Mouse (Mus musculus): ENCODE measurements around the gene Cbl. TPM values are rescaled to one million over a fixed set of nuclear protein-coding genes. Genes with fewer than 3 reads are reported as not detected.

Cbl gene
- polyA plus RNA-seq, 1 experiment from 2014 or later: 20.2 TPM

- H3K27me3 ChIP-seq: no peaks in the 10 kb centered on the region
- DNase-seq (ENCODE audit: low read depth, low spot score) (no peak), ATAC-seq (no peak)
- in situ Hi-C loops (cut with MboI; ENCODE audit: low pct_unique_long_range_greater_than_20kb): no loop called here
- POLR2A ChIA-PET: interaction anchor here (1.7 kb wide), 1 partner anchor 28 kb away, joined by 4 read pairs; the partner anchor contains the start of gene Usp2
- TF ChIP-seq CTCF (IDR thresholded peaks at IDR 0.05): no peak
- CTCF ChIA-PET: interaction anchor here (0.8 to 3.4 kb wide), 9 partner anchors 10 to 111 kb away, joined by 3 to 24 read pairs (median 5); partner anchors contain the start of gene Usp2
Observed at GRCm38 (mm10) chr9:44094737-44095136, 139.1 kb downstream of the Cbl start.

GRCm38 (mm10) chr9:44093612-44094503 lies 140.0 kb downstream of the Cbl start:
- POLR2A ChIA-PET: interaction anchor here (0.6 to 1.7 kb wide), 2 partner anchors 27 to 77 kb away, joined by 4 to 7 read pairs; partner anchors contain the start of gene Usp2
- no peak for ATAC-seq
- in situ Hi-C loops (cut with MboI; ENCODE audit: low pct_unique_long_range_greater_than_20kb): no loop called here
- TF ChIP-seq CTCF (IDR thresholded peaks at IDR 0.05): no peak
- DNase-seq (ENCODE audit: low read depth, low spot score): no peak
- CTCF ChIA-PET: interaction anchor here (0.8 to 3.4 kb wide), 8 partner anchors 11 to 27 kb away, joined by 3 to 24 read pairs (median 5); partner anchors contain the start of gene Usp2
- no peaks in the 10 kb centered on the region for H3K27me3 ChIP-seq

Other genes starting within 250 kb of the Cbl start
- not detected for gene Thy1, start 190.7 kb downstream of the Cbl start, polyA plus RNA-seq (2021)
- gene Usp2, start 167.0 kb downstream of the Cbl start, polyA plus RNA-seq (2021): 1.7 TPM
- 0.12 TPM for gene Mfrp, start 132.3 kb downstream of the Cbl start, polyA plus RNA-seq (2021)
- 0.15 TPM for gene C1qtnf5, start 126.8 kb downstream of the Cbl start, polyA plus RNA-seq (2021)
- 0.08 TPM for gene Gm49380, start 120.5 kb downstream of the Cbl start, polyA plus RNA-seq (2021)
- 38.4 TPM for gene Rnf26, start 120.5 kb downstream of the Cbl start, polyA plus RNA-seq (2021)
- gene Mcam, start 99.6 kb downstream of the Cbl start, polyA plus RNA-seq (2021): 72.8 TPM
- not detected for gene Ccdc153, start 6.6 kb upstream of the Cbl start, polyA plus RNA-seq (2021)
- gene Pdzd3, start 17.4 kb upstream of the Cbl start, polyA plus RNA-seq (2021): 0.03 TPM
- 1.3 TPM for gene Nlrx1, start 34.5 kb upstream of the Cbl start, polyA plus RNA-seq (2021)
- 0.04 TPM for gene Abcg4, start 54.6 kb upstream of the Cbl start, polyA plus RNA-seq (2021)
- gene Hinfp, start 71.6 kb upstream of the Cbl start, polyA plus RNA-seq (2021): 18.1 TPM
- gene C2cd2l, start 86.2 kb upstream of the Cbl start, polyA plus RNA-seq (2021): 29.5 TPM
- 37.0 TPM for gene Dpagt1, start 92.0 kb upstream of the Cbl start, polyA plus RNA-seq (2021)
- 80.2 TPM for gene H2afx, start 100.6 kb upstream of the Cbl start, polyA plus RNA-seq (2021)
- 46.8 TPM for gene Hmbs, start 110.2 kb upstream of the Cbl start, polyA plus RNA-seq (2021)
- gene Vps11, start 127.6 kb upstream of the Cbl start, polyA plus RNA-seq (2021): 46.5 TPM
- gene Hyou1, start 145.4 kb upstream of the Cbl start, polyA plus RNA-seq (2021): 190 TPM
- gene Slc37a4, start 162.8 kb upstream of the Cbl start, polyA plus RNA-seq (2021): 28.7 TPM
- gene Rps25, start 173.1 kb upstream of the Cbl start, polyA plus RNA-seq (2021): 764 TPM
- gene Trappc4, start 173.6 kb upstream of the Cbl start, polyA plus RNA-seq (2021): 66.3 TPM
- 30.5 TPM for gene Ccdc84, start 184.5 kb upstream of the Cbl start, polyA plus RNA-seq (2021)
- not detected for gene Foxr1, start 207.1 kb upstream of the Cbl start, polyA plus RNA-seq (2021)
- gene Upk2, start 220.9 kb upstream of the Cbl start, polyA plus RNA-seq (2021): not detected
- 40.4 TPM for gene Bcl9l, start 248.8 kb upstream of the Cbl start, polyA plus RNA-seq (2021)

Measured in Patski (cell line).